Mouse (Mus musculus) midbrain, embryonic 11.5 days (tissue): ENCODE results near the gene Tbx19. TPM values are rescaled to one million over a fixed set of nuclear protein-coding genes. Genes with fewer than 3 reads are reported as not detected.

Experiments used
- ATAC-seq: fragments of 200-750 bp; cut with Nextera tagmentation; 2 replicates; pipeline ENCODE4 v1.8.0; 2017; ENCODE audit warnings: moderate TSS enrichment, moderate library complexity; ENCODE audit not compliant: low FRiP score
- DNase-seq: peaks from one replicate; pipeline ENCODE4 v3.0.0; 2015; ENCODE audit warnings: low spot score; ENCODE audit errors: missing footprints
- H3K27ac ChIP-seq: fragments of 300-500 bp; sonication (generic); 2 replicates; pipeline ENCODE4 v1.5.1; 2014; ENCODE audit warnings: low read depth, low read length
- H3K27me3 ChIP-seq: fragments of 300-500 bp; sonication (generic); 2 replicates; pipeline ENCODE4 v1.6.1; 2014; ENCODE audit warnings: mild to moderate bottlenecking, low read length, moderate library complexity, mixed read lengths; ENCODE audit not compliant: control insufficient read depth, insufficient read depth
- H3K36me3 ChIP-seq: fragments of 300-500 bp; sonication (generic); 2 replicates; pipeline ENCODE4 v1.6.1; 2014; ENCODE audit warnings: mild to moderate bottlenecking, low read length, moderate library complexity, mixed read lengths; ENCODE audit not compliant: control insufficient read depth, insufficient read depth
- H3K4me1 ChIP-seq: fragments of 300-500 bp; sonication (generic); 2 replicates; pipeline ENCODE4 v1.6.1; 2014; ENCODE audit warnings: low read length; ENCODE audit not compliant: control insufficient read depth, insufficient read depth
- H3K4me2 ChIP-seq: fragments of 300-500 bp; sonication (generic); 2 replicates; pipeline ENCODE4 v1.6.1; 2014; ENCODE audit warnings: mild to moderate bottlenecking, moderate library complexity
- H3K4me3 ChIP-seq: fragments of 300-500 bp; sonication (generic); 2 replicates; pipeline ENCODE4 v1.5.1; 2014; ENCODE audit warnings: low read depth, low read length
- H3K9ac ChIP-seq: fragments of 300-500 bp; sonication (generic); 2 replicates; pipeline ENCODE4 v1.6.1; 2014; ENCODE audit warnings: low read length
- H3K9me3 ChIP-seq: fragments of 300-500 bp; sonication (generic); 2 replicates; pipeline ENCODE4 v1.6.1; 2016; ENCODE audit warnings: low read length; ENCODE audit not compliant: control insufficient read depth
- WGBS: fragments of 180-500 bp; shearing (Covaris S2); extraction: QIAGEN DNeasy Blood & Tissue Kit; methylation state at CpG from one replicate; pipeline ENCODE4 v1.1.7; 2014; 5-methylcytosine and 5-hydroxymethylcytosine counted together
- polyA plus RNA-seq: library from polyadenylated mRNA; unstranded; fragments of >200 nt; fragmentation: Nextera tagmentation; extraction: Ambion mirVana; gene quantifications from 2 replicates; pipeline ENCODE4 v1.2.1, GENCODE M21; 2014

Gene Tbx19
- polyA plus RNA-seq, 1 experiment from 2014 or later, result not detected

DNA sequence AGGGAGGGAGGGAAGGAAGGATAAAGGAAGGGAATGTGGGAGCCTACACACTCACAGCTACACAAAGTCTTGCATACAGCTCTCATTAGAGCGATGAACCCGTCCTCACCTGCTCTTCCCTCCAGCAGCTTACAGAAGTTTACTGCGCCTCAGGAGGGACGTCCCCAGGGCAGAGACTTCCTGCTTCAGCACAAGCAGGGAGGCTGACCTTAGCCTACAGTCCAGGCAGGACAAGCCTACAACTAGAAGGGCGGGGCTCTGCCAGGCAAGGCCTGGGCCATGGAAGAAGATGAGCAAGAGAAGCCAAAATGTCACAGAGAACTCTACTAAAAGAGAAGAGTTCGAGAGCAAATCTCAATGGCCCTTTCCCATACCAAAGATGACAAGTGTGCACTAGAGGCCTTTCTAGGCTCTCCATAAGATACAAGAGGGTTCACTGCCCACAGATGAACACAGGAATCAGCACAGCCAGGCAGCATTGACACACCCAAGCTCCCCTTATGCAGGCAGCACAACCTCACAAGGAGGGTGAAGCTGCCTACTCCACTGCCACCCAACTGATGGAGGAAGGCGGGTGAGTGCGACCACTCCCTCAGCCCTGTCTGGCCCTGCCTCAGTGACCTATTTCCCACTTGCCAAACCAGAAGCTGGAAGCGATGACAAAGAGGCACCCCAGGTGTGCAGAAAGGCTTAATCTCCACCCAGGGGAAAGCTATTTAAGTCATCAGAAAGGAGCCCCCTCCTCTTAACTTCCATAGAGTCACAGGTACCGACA is 28.4 kb upstream of the Tbx19 start:
- no peak overlapping the region for H3K27ac ChIP-seq
- H3K9ac ChIP-seq, result no peak overlapping the region
- DNase-seq (peak; percentile 26), ATAC-seq (no peak)
- H3K4me2 ChIP-seq, result no peak overlapping the region
- H3K4me3 ChIP-seq, result no peak overlapping the region
- no peaks in the 10 kb centered on the region for H3K9me3 ChIP-seq
- no peaks in the 10 kb centered on the region for H3K36me3 ChIP-seq
- 76% methylated on average over 10 of the region's 10 CpGs for WGBS
- peaks cover 2% of the 10 kb centered on the region; the same call in 1 of the 2 replicates for H3K4me1 ChIP-seq
- H3K27me3 ChIP-seq, result no peaks in the 10 kb centered on the region

DNA sequence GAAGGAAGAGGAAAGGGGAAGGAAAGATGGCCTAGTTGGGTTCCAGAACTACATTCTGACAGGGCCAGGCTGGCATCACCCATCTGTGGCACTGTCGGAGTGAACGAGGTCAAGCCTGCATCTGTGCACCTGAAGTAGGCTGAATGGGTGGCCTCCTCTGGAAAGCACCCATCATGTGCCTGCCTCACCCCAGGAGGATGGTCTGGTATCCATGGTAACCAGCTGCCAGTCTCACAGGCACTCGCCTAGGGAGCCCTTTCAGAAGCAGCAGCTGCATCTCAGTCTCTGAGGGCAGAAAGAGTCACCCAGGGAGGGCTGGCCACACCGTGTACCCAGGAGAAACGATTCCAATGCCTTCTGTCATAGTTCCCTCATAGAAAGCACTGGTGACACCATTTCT is 26.8 kb upstream of the Tbx19 start:
- DNase-seq (peak; percentile 45), ATAC-seq (no peak)
- Histone ChIP-seq H3K27me3 (no peaks in the 10 kb centered on the region), H3K4me2 (no peak overlapping the region), H3K9ac (no peak overlapping the region), H3K4me1 (peaks cover 2% of the 10 kb centered on the region; the same call in 1 of the 2 replicates), H3K9me3 (no peaks in the 10 kb centered on the region), H3K36me3 (no peaks in the 10 kb centered on the region), H3K27ac (no peak overlapping the region), H3K4me3 (no peak overlapping the region)
- 54% methylated on average over 5 of the region's 5 CpGs for WGBS

DNA sequence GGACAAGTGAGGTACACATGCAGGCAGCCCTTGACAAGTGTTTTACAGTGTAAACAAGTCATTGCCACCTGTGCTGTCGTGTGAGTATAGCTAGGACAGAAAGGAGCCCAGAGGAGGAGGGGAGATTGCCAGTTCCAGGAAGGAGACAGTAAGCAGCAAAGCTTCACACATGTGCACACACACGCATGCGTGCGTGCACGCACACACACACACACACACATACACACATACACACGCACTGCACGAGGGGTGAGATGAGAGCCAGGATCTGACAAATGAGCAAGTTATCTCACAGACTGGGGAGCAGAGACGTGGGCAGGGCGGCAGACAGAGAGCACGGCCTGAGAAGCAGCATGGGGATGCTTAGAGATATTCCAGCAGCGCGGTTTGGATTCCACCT is 25.9 kb upstream of the Tbx19 start:
- no peak overlapping the region for H3K4me3 ChIP-seq
- H3K9me3 ChIP-seq, result no peaks in the 10 kb centered on the region
- DNase-seq (peak; percentile 72), ATAC-seq (no peak)
- H3K4me2 ChIP-seq, result no peak overlapping the region
- H3K9ac ChIP-seq, result no peak overlapping the region
- H3K4me1 ChIP-seq, result peaks cover 2% of the 10 kb centered on the region; the same call in 1 of the 2 replicates
- no peaks in the 10 kb centered on the region for H3K36me3 ChIP-seq
- H3K27ac ChIP-seq, result no peak overlapping the region
- no peaks in the 10 kb centered on the region for H3K27me3 ChIP-seq
- 76% methylated on average over 12 of the region's 12 CpGs for WGBS

DNA sequence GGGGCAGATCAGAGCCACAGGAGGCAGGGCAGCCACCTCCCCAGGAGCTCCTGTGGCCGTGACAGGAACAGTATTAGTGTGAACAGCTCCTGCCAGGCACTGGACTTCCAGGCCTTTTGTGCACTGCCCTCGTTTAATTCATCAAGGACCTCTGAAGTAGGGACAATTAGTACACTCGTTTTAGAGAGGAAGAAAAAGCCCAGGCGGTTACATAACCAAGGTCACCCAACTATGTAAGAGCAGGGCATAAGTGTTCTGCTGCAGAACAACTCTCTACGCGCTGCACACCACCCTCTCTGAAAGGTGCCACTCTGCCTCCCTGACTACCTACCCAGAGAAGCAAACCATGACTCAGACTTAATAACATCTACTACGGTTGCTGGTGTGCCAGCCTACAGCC is 24.5 kb upstream of the Tbx19 start:
- Histone ChIP-seq H3K27ac (no peak overlapping the region), H3K27me3 (no peaks in the 10 kb centered on the region), H3K4me3 (no peak overlapping the region), H3K9me3 (no peaks in the 10 kb centered on the region), H3K4me1 (peaks cover 2% of the 10 kb centered on the region; the same call in 1 of the 2 replicates), H3K36me3 (no peaks in the 10 kb centered on the region), H3K9ac (no peak overlapping the region), H3K4me2 (no peak overlapping the region)
- ATAC-seq (no peak), DNase-seq (peak; percentile 61)
- 74% methylated on average over 7 of the region's 7 CpGs for WGBS

DNA sequence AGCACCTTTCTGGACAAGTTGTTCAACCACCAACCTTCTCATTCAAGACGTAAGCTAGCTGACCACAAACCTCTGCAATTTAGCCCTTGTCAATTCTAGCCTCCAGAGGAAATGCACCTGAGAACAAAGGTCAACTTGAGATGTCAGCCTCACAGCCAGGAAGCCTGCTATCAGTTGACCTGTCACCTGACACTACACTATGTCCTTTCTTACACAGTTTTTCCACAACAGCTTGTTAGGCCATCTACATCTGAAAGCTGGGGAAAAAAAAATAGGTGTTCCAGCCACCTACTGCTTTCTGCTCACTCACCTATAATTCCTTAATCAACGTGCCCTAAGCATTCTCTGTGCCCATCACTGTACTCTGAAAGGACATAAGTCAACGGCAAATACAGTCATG is 23.6 kb upstream of the Tbx19 start:
- H3K4me1 ChIP-seq, result peaks cover 2% of the 10 kb centered on the region; the same call in 1 of the 2 replicates
- H3K4me3 ChIP-seq, result no peak overlapping the region
- DNase-seq (peak; percentile 57), ATAC-seq (no peak)
- H3K9me3 ChIP-seq, result no peaks in the 10 kb centered on the region
- no peak overlapping the region for H3K9ac ChIP-seq
- no peak overlapping the region for H3K4me2 ChIP-seq
- 92% methylated on average over 3 of the region's 3 CpGs for WGBS
- no peaks in the 10 kb centered on the region for H3K27me3 ChIP-seq
- no peaks in the 10 kb centered on the region for H3K36me3 ChIP-seq
- H3K27ac ChIP-seq, result no peak overlapping the region

DNA sequence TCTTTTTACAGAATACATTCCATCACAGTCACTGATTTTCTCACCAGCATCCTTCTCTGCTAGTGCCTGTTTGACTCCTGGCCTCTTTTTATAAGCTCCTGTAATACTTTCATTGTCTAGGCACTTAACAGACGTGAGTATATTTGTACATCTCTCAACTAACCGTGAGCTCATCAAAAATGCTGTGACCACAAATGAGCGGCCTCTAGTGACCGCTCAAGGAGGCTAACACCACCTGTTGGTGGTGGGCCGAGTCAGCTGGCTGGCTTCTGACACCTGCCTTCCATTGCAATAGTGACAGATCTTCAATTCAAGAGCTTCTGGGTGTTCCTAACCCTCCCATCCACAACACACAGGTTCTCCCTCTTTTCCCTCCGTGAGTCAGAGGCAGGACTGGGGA is 22.8 kb upstream of the Tbx19 start:
- Histone ChIP-seq H3K27me3 (no peaks in the 10 kb centered on the region), H3K36me3 (no peaks in the 10 kb centered on the region), H3K4me3 (no peak overlapping the region), H3K27ac (no peak overlapping the region), H3K4me2 (no peak overlapping the region), H3K9me3 (no peaks in the 10 kb centered on the region), H3K4me1 (peaks cover 2% of the 10 kb centered on the region; the same call in 1 of the 2 replicates), H3K9ac (no peak overlapping the region)
- DNase-seq, result no peak
- 79% methylated on average over 6 of the region's 6 CpGs for WGBS
- ATAC-seq, result no peak

DNA sequence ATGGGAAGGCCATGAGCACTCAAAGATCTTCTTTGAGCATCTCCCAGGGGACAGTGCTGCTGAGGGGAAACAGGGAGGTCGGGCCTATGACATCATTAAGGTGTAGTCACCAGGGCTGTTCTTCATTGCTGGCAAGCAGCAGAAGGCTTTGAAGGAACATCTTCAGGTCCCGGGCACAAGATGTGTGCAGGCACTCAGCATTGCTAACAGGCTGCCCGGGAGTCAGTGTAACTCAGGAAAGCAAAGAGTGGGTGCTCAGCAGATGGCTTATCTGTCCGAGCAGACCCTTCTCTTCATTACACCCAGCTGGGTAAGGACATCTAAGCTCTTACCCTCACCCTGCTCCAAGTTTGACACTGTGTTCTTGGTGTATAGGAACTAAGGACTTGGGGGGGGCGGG is 18.7 kb upstream of the Tbx19 start:
- Histone ChIP-seq H3K27ac (no peak overlapping the region), H3K4me2 (no peak overlapping the region), H3K4me3 (no peak overlapping the region), H3K27me3 (no peaks in the 10 kb centered on the region), H3K9me3 (no peaks in the 10 kb centered on the region), H3K9ac (no peak overlapping the region), H3K4me1 (no peaks in the 10 kb centered on the region), H3K36me3 (no peaks in the 10 kb centered on the region)
- ATAC-seq, result no peak
- WGBS, result 86% methylated on average over 5 of the region's 5 CpGs
- DNase-seq, result peak; percentile 45

DNA sequence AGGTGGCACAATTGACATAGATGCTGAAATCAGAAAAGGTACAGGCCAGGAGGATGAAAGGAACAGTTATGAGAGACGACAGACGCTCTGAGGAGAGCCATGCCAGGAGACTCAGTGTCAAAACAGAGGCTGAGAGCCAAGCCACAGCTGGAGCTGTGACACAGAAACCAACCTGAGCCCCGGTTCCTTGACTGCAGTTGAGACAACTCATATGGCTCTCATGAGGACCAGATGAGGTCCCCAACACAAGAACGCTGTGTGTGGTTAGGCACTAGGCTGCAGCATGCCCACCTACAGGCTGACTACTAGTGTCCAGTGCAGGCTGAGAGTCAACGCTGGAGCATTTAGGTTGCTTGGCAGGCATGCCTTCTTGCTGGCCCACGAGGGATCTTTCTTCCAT is 17.5 kb upstream of the Tbx19 start:
- Histone ChIP-seq H3K4me2 (no peak overlapping the region), H3K9me3 (no peaks in the 10 kb centered on the region), H3K9ac (no peak overlapping the region), H3K4me1 (no peaks in the 10 kb centered on the region), H3K4me3 (no peak overlapping the region), H3K36me3 (no peaks in the 10 kb centered on the region), H3K27me3 (no peaks in the 10 kb centered on the region), H3K27ac (no peak overlapping the region)
- ATAC-seq (no peak), DNase-seq (no peak)
- WGBS, result 87% methylated on average over 6 of the region's 6 CpGs

DNA sequence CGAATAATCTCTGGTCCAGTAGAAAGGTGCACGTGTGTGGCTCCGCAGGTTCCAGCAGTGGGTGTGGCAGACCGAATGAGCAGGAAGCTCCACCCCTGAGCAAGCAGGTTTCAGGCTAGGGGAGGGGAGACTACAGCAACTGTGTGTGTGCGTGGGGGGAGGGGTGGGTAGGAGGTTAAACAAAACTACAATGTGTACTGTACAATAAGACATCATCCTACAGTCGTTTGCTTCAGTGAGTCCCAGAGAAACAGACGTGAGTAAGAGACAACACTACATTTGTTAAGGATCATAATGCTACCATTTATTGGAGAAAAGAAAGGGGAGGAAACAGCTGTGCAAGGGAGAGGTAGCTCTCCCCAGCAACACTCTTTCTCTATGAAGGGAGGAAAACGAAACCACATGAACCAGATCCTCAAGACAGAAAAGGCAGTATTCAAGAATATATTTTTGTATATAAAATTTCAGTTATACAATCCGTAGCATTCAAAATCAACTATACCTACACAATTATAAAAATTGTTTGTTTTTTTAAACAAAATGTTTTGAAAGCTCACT is 13.6 kb upstream of the Tbx19 start:
- H3K9me3 ChIP-seq, result no peaks in the 10 kb centered on the region
- H3K9ac ChIP-seq, result no peak overlapping the region
- H3K4me3 ChIP-seq, result no peak overlapping the region
- no peak for ATAC-seq
- no peaks in the 10 kb centered on the region; the same call in 1 of the 2 replicates for H3K27me3 ChIP-seq
- H3K27ac ChIP-seq, result no peak overlapping the region
- no peaks in the 10 kb centered on the region for H3K4me1 ChIP-seq
- no peak for DNase-seq
- no peaks in the 10 kb centered on the region for H3K36me3 ChIP-seq
- no peak overlapping the region for H3K4me2 ChIP-seq
- WGBS, result 61% methylated on average over 6 of the region's 9 CpGs
